Mouse (Mus musculus): ENCODE results near the gene Fbxw8. TPM values are rescaled to one million over a fixed set of nuclear protein-coding genes. Genes with fewer than 3 reads are reported as not detected.

The Fbxw8 gene
- polyA plus RNA-seq, 1 experiment from 2014 or later, result 36.8 TPM

GRCm38 (mm10) chr5:118120670-118121069 is 34.6 kb downstream of the Fbxw8 start:
- H3K9me3 ChIP-seq, result no peaks in the 10 kb centered on the region
- H3K4me3 ChIP-seq, result no peak overlapping the region
- no peak for DNase-seq (ENCODE audit: low spot score)
- peaks cover 29% of the 10 kb centered on the region for H3K4me1 ChIP-seq (replicated peaks)
- H3K36me3 ChIP-seq, result peaks cover 43% of the 10 kb centered on the region
- WGBS, result 35% methylated on average over 2 of the region's 2 CpGs
- no peaks in the 10 kb centered on the region for H3K27me3 ChIP-seq (ENCODE audit: insufficient read depth, poor library complexity, severe bottlenecking)
- H3K27ac ChIP-seq, result no peak overlapping the region; the same call in 1 of the 2 replicates

GRCm38 (mm10) chr5:118118922-118119321 is 36.3 kb downstream of the Fbxw8 start:
- Histone ChIP-seq H3K27me3 (ENCODE audit: insufficient read depth, poor library complexity, severe bottlenecking) (no peaks in the 10 kb centered on the region), H3K27ac (0 out of 2 replicates have a peak overlapping the region, but pooled peaks have one; percentile 60), H3K4me3 (no peak overlapping the region), H3K4me1 (replicated peaks) (peaks cover 31% of the 10 kb centered on the region), H3K36me3 (peaks cover 36% of the 10 kb centered on the region), H3K9me3 (no peaks in the 10 kb centered on the region)
- no peak for DNase-seq (ENCODE audit: low spot score)
- 93% methylated on average over 5 of the region's 5 CpGs for WGBS

GRCm38 (mm10) chr5:118118351-118118750 is 36.9 kb downstream of the Fbxw8 start:
- Histone ChIP-seq H3K4me1 (replicated peaks) (peaks cover 27% of the 10 kb centered on the region), H3K4me3 (no peak overlapping the region), H3K27ac (peak overlapping the region; percentile 60; the same call in 1 of the 2 replicates), H3K36me3 (peaks cover 41% of the 10 kb centered on the region), H3K9me3 (no peaks in the 10 kb centered on the region), H3K27me3 (ENCODE audit: insufficient read depth, poor library complexity, severe bottlenecking) (no peaks in the 10 kb centered on the region)
- WGBS, result 80% methylated on average over 3 of the region's 3 CpGs
- DNase-seq (ENCODE audit: low spot score), result no peak

- Histone ChIP-seq H3K27ac (no peak overlapping the region), H3K27me3 (ENCODE audit: insufficient read depth, poor library complexity, severe bottlenecking) (no peaks in the 10 kb centered on the region), H3K9me3 (no peaks in the 10 kb centered on the region; the same call in 1 of the 2 replicates), H3K4me3 (no peak overlapping the region), H3K4me1 (replicated peaks) (peaks cover 13% of the 10 kb centered on the region), H3K36me3 (peaks cover 69% of the 10 kb centered on the region)
- DNase-seq (ENCODE audit: low spot score), result no peak
- WGBS, result 88% methylated on average over 13 of the region's 13 CpGs
These were observed 41.6 kb downstream of the Fbxw8 start for GRCm38 (mm10) chr5:118113617-118114016.

GRCm38 (mm10) chr5:118113043-118113442 is 42.2 kb downstream of the Fbxw8 start:
- DNase-seq (ENCODE audit: low spot score), result no peak
- Histone ChIP-seq H3K27ac (no peak overlapping the region), H3K36me3 (peaks cover 70% of the 10 kb centered on the region), H3K27me3 (ENCODE audit: insufficient read depth, poor library complexity, severe bottlenecking) (no peaks in the 10 kb centered on the region), H3K9me3 (no peaks in the 10 kb centered on the region; the same call in 1 of the 2 replicates), H3K4me3 (no peak overlapping the region), H3K4me1 (replicated peaks) (peaks cover 17% of the 10 kb centered on the region)
- WGBS, result 94% methylated on average over 7 of the region's 7 CpGs

GRCm38 (mm10) chr5:118108794-118109440 is 46.3 kb downstream of the Fbxw8 start:
- no peaks in the 10 kb centered on the region; the same call in 1 of the 2 replicates for H3K9me3 ChIP-seq
- H3K27ac ChIP-seq, result peak overlapping the region; percentile 9; the same call in 1 of the 2 replicates
- WGBS, result 88% methylated on average over 7 of the region's 7 CpGs

GRCm38 (mm10) chr5:118108124-118108793 is 47.0 kb downstream of the Fbxw8 start:
- Histone ChIP-seq H3K4me1 (replicated peaks) (peaks cover 10% of the 10 kb centered on the region), H3K27me3 (ENCODE audit: insufficient read depth, poor library complexity, severe bottlenecking) (no peaks in the 10 kb centered on the region), H3K27ac (peak overlapping the region; percentile 9; the same call in 1 of the 2 replicates), H3K9me3 (no peaks in the 10 kb centered on the region; the same call in 1 of the 2 replicates), H3K36me3 (peaks cover 82% of the 10 kb centered on the region), H3K4me3 (no peak overlapping the region)
- 83% methylated on average over 17 of the region's 17 CpGs for WGBS
- no peak for DNase-seq (ENCODE audit: low spot score)

More at GRCm38 (mm10) chr5:118108794-118109440, 46.3 kb downstream of the Fbxw8 start:
- peaks cover 10% of the 10 kb centered on the region for H3K4me1 ChIP-seq (replicated peaks)
- no peak overlapping the region for H3K4me3 ChIP-seq
- H3K36me3 ChIP-seq, result peaks cover 86% of the 10 kb centered on the region
- H3K27me3 ChIP-seq (ENCODE audit: insufficient read depth, poor library complexity, severe bottlenecking), result no peaks in the 10 kb centered on the region
- no peak for DNase-seq (ENCODE audit: low spot score)

GRCm38 (mm10) chr5:118106667-118107066 is 48.6 kb downstream of the Fbxw8 start:
- 94% methylated on average over 10 of the region's 10 CpGs for WGBS
- H3K27me3 ChIP-seq (ENCODE audit: insufficient read depth, poor library complexity, severe bottlenecking), result no peaks in the 10 kb centered on the region
- no peak for DNase-seq (ENCODE audit: low spot score)
- H3K4me1 ChIP-seq (replicated peaks), result peaks cover 10% of the 10 kb centered on the region
- no peak overlapping the region for H3K27ac ChIP-seq
- H3K36me3 ChIP-seq, result peaks cover 69% of the 10 kb centered on the region
- no peaks in the 10 kb centered on the region; the same call in 1 of the 2 replicates for H3K9me3 ChIP-seq
- no peak overlapping the region for H3K4me3 ChIP-seq

GRCm38 (mm10) chr5:118105536-118105935 is 49.7 kb downstream of the Fbxw8 start:
- Histone ChIP-seq H3K36me3 (peaks cover 63% of the 10 kb centered on the region), H3K9me3 (no peaks in the 10 kb centered on the region), H3K4me1 (replicated peaks) (peaks cover 10% of the 10 kb centered on the region), H3K27ac (no peak overlapping the region), H3K27me3 (ENCODE audit: insufficient read depth, poor library complexity, severe bottlenecking) (no peaks in the 10 kb centered on the region), H3K4me3 (no peak overlapping the region)
- 91% methylated on average over 8 of the region's 8 CpGs for WGBS
- no peak for DNase-seq (ENCODE audit: low spot score)

- Histone ChIP-seq H3K4me3 (no peak overlapping the region), H3K9me3 (no peaks in the 10 kb centered on the region), H3K36me3 (peaks cover 61% of the 10 kb centered on the region), H3K27ac (no peak overlapping the region), H3K4me1 (replicated peaks) (peaks cover 9% of the 10 kb centered on the region), H3K27me3 (ENCODE audit: insufficient read depth, poor library complexity, severe bottlenecking) (no peaks in the 10 kb centered on the region)
- no peak for DNase-seq (ENCODE audit: low spot score)
- WGBS, result 89% methylated on average over 8 of the region's 8 CpGs
These were observed 55.3 kb downstream of the Fbxw8 start for GRCm38 (mm10) chr5:118099870-118100478.

GRCm38 (mm10) chr5:118099069-118099869 is 56.0 kb downstream of the Fbxw8 start:
- DNase-seq (ENCODE audit: low spot score), result no peak
- H3K27ac ChIP-seq, result peak overlapping the region; percentile 37
- 82% methylated on average over 11 of the region's 11 CpGs for WGBS
- H3K36me3 ChIP-seq, result peaks cover 68% of the 10 kb centered on the region
- H3K9me3 ChIP-seq, result no peaks in the 10 kb centered on the region
- H3K4me1 ChIP-seq (replicated peaks), result peaks cover 9% of the 10 kb centered on the region
- H3K27me3 ChIP-seq (ENCODE audit: insufficient read depth, poor library complexity, severe bottlenecking), result no peaks in the 10 kb centered on the region
- no peak overlapping the region for H3K4me3 ChIP-seq

GRCm38 (mm10) chr5:118096317-118096716 is 58.9 kb downstream of the Fbxw8 start:
- 87% methylated on average over 3 of the region's 3 CpGs for WGBS
- Histone ChIP-seq H3K27me3 (ENCODE audit: insufficient read depth, poor library complexity, severe bottlenecking) (no peaks in the 10 kb centered on the region), H3K4me3 (no peak overlapping the region), H3K9me3 (no peaks in the 10 kb centered on the region), H3K36me3 (peaks cover 95% of the 10 kb centered on the region), H3K4me1 (replicated peaks) (peaks cover 9% of the 10 kb centered on the region), H3K27ac (no peak overlapping the region)
- no peak for DNase-seq (ENCODE audit: low spot score)

Data from hindbrain, embryonic 10.5 days (tissue).